Mouse (Mus musculus) olfactory bulb, adult 2 months (tissue): Measurements from ENCODE around the gene Yme1l1. TPM values are rescaled to one million over a fixed set of nuclear protein-coding genes. Genes with fewer than 3 reads are reported as not detected.

Source experiments
- H3K27ac ChIP-seq: fragments of 200-500 bp; 2 replicates; pipeline ENCODE4 v1.5.1; 2012; ENCODE audit warnings: low read depth, low read length; ENCODE audit not compliant: insufficient read depth
- H3K4me1 ChIP-seq: fragments of 200-500 bp; 2 replicates; pipeline ENCODE4 v1.6.1; 2012; ENCODE audit warnings: low read length; ENCODE audit not compliant: control insufficient read depth, insufficient read depth
- H3K4me3 ChIP-seq: fragments of 200-500 bp; 2 replicates; pipeline ENCODE4 v1.5.1; 2012; ENCODE audit warnings: mild to moderate bottlenecking, low read depth, low read length, moderate library complexity; ENCODE audit not compliant: insufficient read depth
- CTCF ChIP-seq: fragments of 200-500 bp; IDR thresholded peaks from 2 replicates; pipeline ENCODE4 v1.5.1; 2012; ENCODE audit warnings: low read depth, mild to moderate bottlenecking, low read length, moderate library complexity; ENCODE audit not compliant: insufficient read depth
- POLR2A ChIP-seq: fragments of 200-500 bp; IDR thresholded peaks from 2 replicates; pipeline ENCODE4 v1.6.1; 2012; ENCODE audit warnings: mild to moderate bottlenecking, low read depth, low read length, moderate library complexity; ENCODE audit not compliant: insufficient read depth
- WGBS: fragments of 180-500 bp; shearing (Covaris S2); methylation state at CpG from one replicate; pipeline ENCODE4 v1.1.7; 2018; 5-methylcytosine and 5-hydroxymethylcytosine counted together
- polyA plus RNA-seq: library from polyadenylated mRNA; stranded (reverse); fragments of >200 nt; gene quantifications from 2 replicates; pipeline ENCODE4 v1.2.4, GENCODE M21; 2012; ENCODE audit warnings: low replicate concordance; ENCODE audit not compliant: missing spikeins, insufficient read depth, insufficient read length

Gene Yme1l1
- polyA plus RNA-seq, 1 experiment = not detected

GRCm38 (mm10) chr2:23213661-23214060, 57.5 kb downstream of the Yme1l1 start:
- Histone ChIP-seq H3K4me3 (no peak overlapping the region), H3K4me1 (no peaks in the 10 kb centered on the region), H3K27ac (no peak overlapping the region)
- 78% methylated on average over 5 of the region's 5 CpGs for WGBS
- TF ChIP-seq POLR2A (no peak), CTCF (no peak)

- Histone ChIP-seq H3K4me3 (no peak overlapping the region), H3K4me1 (no peaks in the 10 kb centered on the region), H3K27ac (no peak overlapping the region)
- 64% methylated on average over 7 of the region's 7 CpGs for WGBS
- TF ChIP-seq CTCF = no peak
- TF ChIP-seq POLR2A = no peak
Observed at GRCm38 (mm10) chr2:23225199-23225598, 69.0 kb downstream of the Yme1l1 start.

GRCm38 (mm10) chr2:23228463-23228862, 72.3 kb downstream of the Yme1l1 start:
- TF ChIP-seq CTCF (no peak), POLR2A (no peak)
- H3K4me1 ChIP-seq = no peaks in the 10 kb centered on the region
- H3K27ac ChIP-seq = no peak overlapping the region
- WGBS = 47% methylated on average over 2 of the region's 2 CpGs
- H3K4me3 ChIP-seq = no peak overlapping the region

- Histone ChIP-seq H3K4me1 (no peaks in the 10 kb centered on the region), H3K4me3 (peak overlapping the region; percentile 48), H3K27ac (no peak overlapping the region)
- 1% methylated on average over 41 of the region's 50 CpGs for WGBS
- TF ChIP-seq CTCF = no peak
- TF ChIP-seq POLR2A = no peak
Observed at GRCm38 (mm10) chr2:23234065-23234773, 78.0 kb downstream of the Yme1l1 start.

Other genes with a start within 250 kb of the Yme1l1 start
- gene Abi1, start 116.1 kb upstream of the Yme1l1 start, polyA plus RNA-seq = 578 TPM in 1 of 2 replicates, not detected in the other
- not detected in 2 replicates for gene Acbd5, start 88.2 kb upstream of the Yme1l1 start, polyA plus RNA-seq
- not detected in 2 replicates for gene Mastl, start 345 bp upstream of the Yme1l1 start, polyA plus RNA-seq
- gene 4931423N10Rik, start 51.1 kb downstream of the Yme1l1 start, polyA plus RNA-seq = not detected in 2 replicates
- not detected in 2 replicates for gene Nxph2, start 164.9 kb downstream of the Yme1l1 start, polyA plus RNA-seq